Mouse (Mus musculus) layer of hippocampus, postnatal 10 days (tissue): ENCODE results near the gene Defb28. TPM values are rescaled to one million over a fixed set of nuclear protein-coding genes. Genes with fewer than 3 reads are reported as not detected.

ENCODE experiments used
- DNase-seq, 2 experiments: peaks; one replicate each; pipeline ENCODE4 v3.0.0; 2021; ENCODE audit warnings: low spot score in 2 of 2
- total RNA-seq, 2 experiments: library from RNA; stranded (reverse); gene quantifications; 2 replicates each; pipeline ENCODE4 v1.2.3; 2021

Defb28 gene
- total RNA-seq, 2 experiments from 2014 or later, result not detected

- no peak for DNase-seq
Measured at GRCm38 (mm10) chr2:152556655-152557054, 38.6 kb downstream of the Defb28 start.

- no peak for DNase-seq
Measured at GRCm38 (mm10) chr2:152569038-152569437, 51.0 kb downstream of the Defb28 start, which contains the start of gene Gm17416. TSS of gene Gm17416 (plus strand) at chr2:152569338.

- DNase-seq, result no peak
Measured at GRCm38 (mm10) chr2:152569881-152570280, 51.8 kb downstream of the Defb28 start.

- DNase-seq, result no peak
Measured at GRCm38 (mm10) chr2:152570313-152570712, 52.3 kb downstream of the Defb28 start.

Other genes starting within 250 kb of the Defb28 start
- 10 to 100 TPM; 47.6 to 52.3 TPM for gene Tbc1d20, start 224.4 kb upstream of the Defb28 start, total RNA-seq
- gene Rbck1, start 185.6 kb upstream of the Defb28 start, total RNA-seq, result 100 to 1,000 TPM; 101 to 102 TPM
- gene Trib3, start 174.2 kb upstream of the Defb28 start, total RNA-seq, result under 1 TPM; 0.30 to 0.58 TPM
- gene Nrsn2, start 141.6 kb upstream of the Defb28 start, total RNA-seq, result 10 to 100 TPM; 35.3 to 35.4 TPM
- gene Sox12, start 120.2 kb upstream of the Defb28 start, total RNA-seq, result 10 to 100 TPM; 37.5 to 38.1 TPM
- gene Zcchc3, start 103.2 kb upstream of the Defb28 start, total RNA-seq, result 10 to 100 TPM in 1 of 2 experiments, 1 to 10 TPM in 1; 9.9 to 12.1 TPM
- 1 to 10 TPM; 3.5 to 4.3 TPM for gene 6820408C15Rik, start 102.7 kb upstream of the Defb28 start, total RNA-seq
- gene Defb23, start 53.6 kb upstream of the Defb28 start, total RNA-seq, result not detected
- not detected for gene Defb20, start 41.2 kb upstream of the Defb28 start, total RNA-seq
- gene Defb22, start 28.1 kb upstream of the Defb28 start, total RNA-seq, result not detected
- not detected for gene Defb26, start 6.6 kb upstream of the Defb28 start, total RNA-seq
- not detected for gene Defb29, start 21.8 kb downstream of the Defb28 start, total RNA-seq
- gene Gm17416, start 51.1 kb downstream of the Defb28 start, total RNA-seq, result not detected
- not detected for gene Defb21, start 54.5 kb downstream of the Defb28 start, total RNA-seq
- gene Defb19, start 62.1 kb downstream of the Defb28 start, total RNA-seq, result not detected
- gene Defb45, start 81.1 kb downstream of the Defb28 start, total RNA-seq, result not detected
- not detected for gene Defb36, start 86.1 kb downstream of the Defb28 start, total RNA-seq
- not detected for gene Defb25, start 104.8 kb downstream of the Defb28 start, total RNA-seq
- under 1 TPM; 0.91 to 0.96 TPM for gene Rem1, start 108.7 kb downstream of the Defb28 start, total RNA-seq
- 100 to 1,000 TPM; 109 to 114 TPM for gene H13, start 151.2 kb downstream of the Defb28 start, total RNA-seq
- 10 to 100 TPM; 25.3 to 25.7 TPM for gene Mcts2, start 168.8 kb downstream of the Defb28 start, total RNA-seq
- 10 to 100 TPM; 29.0 to 31.2 TPM for gene Id1, start 218.0 kb downstream of the Defb28 start, total RNA-seq
- gene Cox4i2, start 235.9 kb downstream of the Defb28 start, total RNA-seq, result 1 to 10 TPM; 2.1 to 2.5 TPM